Mouse (Mus musculus): ENCODE measurements at regions not wholly inside any gene's neighbourhood (a gene's known extent, or its start where the extent isn't known, plus 50 kb on each side); places are given as distances from the start of the nearest gene placed in this dataset.

- no peak for DNase-seq (ENCODE audit: low spot score)
Measured at GRCm38 (mm10) chr2:12034323-12034585, 256.6 kb downstream of the Ankrd16 start.

GRCm38 (mm10) chr2:12049386-12049785, 252.3 kb downstream of the Itga8 start:
- DNase-seq (ENCODE audit: low spot score): no peak

- DNase-seq (ENCODE audit: low spot score): peak; percentile 15
Measured at GRCm38 (mm10) chr2:12049972-12050371, 251.8 kb downstream of the Itga8 start.

GRCm38 (mm10) chr2:12053404-12054164, 248.1 kb downstream of the Itga8 start:
- DNase-seq (ENCODE audit: low spot score): peak; percentile 10

GRCm38 (mm10) chr2:12054165-12054500, 247.6 kb downstream of the Itga8 start:
- DNase-seq (ENCODE audit: low spot score): no peak

All from left cerebral cortex, adult 11 months (tissue).